Mouse (Mus musculus): ENCODE data around the gene Fitm2. TPM values are rescaled to one million over a fixed set of nuclear protein-coding genes. Genes with fewer than 3 reads are reported as not detected.

The Fitm2 gene
- polyA plus RNA-seq, 1 experiment, result 24.6 TPM

DNA sequence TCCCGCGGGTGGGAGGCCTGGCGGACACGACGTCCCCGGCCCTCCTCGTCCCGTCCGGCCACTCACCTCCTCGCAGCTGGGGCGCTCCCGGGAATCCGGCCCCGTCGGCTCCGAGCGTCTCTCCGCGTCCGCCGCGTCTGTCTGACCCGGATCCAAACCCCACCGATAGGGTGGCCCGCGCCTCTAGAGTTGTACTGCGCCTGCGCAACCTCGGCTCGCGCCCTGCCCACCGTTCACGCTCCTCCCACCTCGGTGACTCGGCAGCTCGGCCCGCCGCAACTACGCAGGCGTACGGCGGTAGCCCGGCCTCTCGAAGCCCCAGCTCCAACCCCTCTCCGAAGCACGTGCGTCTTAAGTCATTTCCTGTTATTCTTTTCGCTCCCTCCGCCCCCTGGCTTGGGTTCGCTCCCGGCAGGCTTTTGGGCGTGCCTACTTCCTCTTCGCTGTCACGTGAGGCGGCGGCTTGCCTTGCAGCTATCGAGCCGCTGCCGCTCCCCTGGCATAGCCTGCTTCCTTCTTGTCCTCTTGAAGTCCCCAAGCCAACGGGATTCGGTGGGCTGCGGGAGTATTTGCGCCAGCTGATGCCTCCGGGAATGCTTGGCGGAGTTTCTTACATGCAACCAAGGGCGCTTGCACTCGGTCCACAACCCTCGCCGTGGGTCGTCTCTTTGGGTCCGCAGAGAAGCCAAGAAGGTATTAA, 52.9 kb downstream of the Fitm2 start:
- Histone ChIP-seq H3ac (ENCODE audit: control insufficient read depth, insufficient read length) (peak overlapping the region; percentile 81), H3K4me2 (ENCODE audit: low read depth) (peak overlapping the region; percentile 87), H3K4me3 (peak overlapping the region; percentile 84), H3K27me3 (ENCODE audit: control insufficient read depth, insufficient read depth, insufficient read length) (no peaks in the 10 kb centered on the region), H3K36me3 (ENCODE audit: control insufficient read depth, insufficient read depth) (peaks cover under 1% of the 10 kb centered on the region), H3K79me2 (ENCODE audit: control insufficient read depth, insufficient read depth) (peaks cover 63% of the 10 kb centered on the region)
- no peak for TF ChIP-seq SRF (IDR thresholded peaks at IDR 0.05; ENCODE audit: control insufficient read depth, insufficient read length, low read depth)
- no peak for TF ChIP-seq REST (IDR thresholded peaks at IDR 0.05; ENCODE audit: insufficient read depth, insufficient read length)
- TF ChIP-seq USF1 (IDR thresholded peaks at IDR 0.05; ENCODE audit: low read depth), result peak; percentile 94
- no peak for TF ChIP-seq TCF12 (IDR thresholded peaks at IDR 0.05; ENCODE audit: insufficient read depth, poor library complexity, severe bottlenecking)
- TF ChIP-seq POLR2A (IDR thresholded peaks at IDR 0.05; ENCODE audit: insufficient read length, low read depth), result peak; percentile 85
- TF ChIP-seq MYOG (IDR thresholded peaks at IDR 0.05; ENCODE audit: control insufficient read depth in 1 of 3, insufficient read depth in 1 of 3, insufficient read length in 2 of 3, low read depth in 2 of 3), result peak in 1 of 3 experiments; percentile 20
- TF ChIP-seq POLR2AphosphoS2 (IDR thresholded peaks at IDR 0.05; ENCODE audit: insufficient read length, low read depth), result peak; percentile 92
- TF ChIP-seq E2F4 (IDR thresholded peaks at IDR 0.05; ENCODE audit: insufficient read depth), result peak; percentile 9
- TF ChIP-seq CEBPB (IDR thresholded peaks at IDR 0.05; ENCODE audit: insufficient read depth, poor library complexity, severe bottlenecking), result no peak
- TF ChIP-seq MYOD1 (IDR thresholded peaks at IDR 0.05; ENCODE audit: control insufficient read depth in 1 of 3, insufficient read length in 2 of 3, low read depth in 2 of 3), result no peak
- TF ChIP-seq TCF3 (IDR thresholded peaks at IDR 0.05; ENCODE audit: insufficient read length, low read depth), result no peak
- peak; percentile 52 for TF ChIP-seq MAX (IDR thresholded peaks at IDR 0.05; ENCODE audit: low read depth)

GRCm38 (mm10) chr2:163418841-163419345, 53.5 kb downstream of the Fitm2 start:
- Histone ChIP-seq H3K27me3 (ENCODE audit: control insufficient read depth, insufficient read depth, insufficient read length) (no peaks in the 10 kb centered on the region), H3K4me2 (ENCODE audit: low read depth) (peak overlapping the region; percentile 93), H3K79me2 (ENCODE audit: control insufficient read depth, insufficient read depth) (peaks cover 68% of the 10 kb centered on the region), H3K4me3 (peak overlapping the region; percentile 84), H3ac (ENCODE audit: control insufficient read depth, insufficient read length) (peak overlapping the region; percentile 81), H3K36me3 (ENCODE audit: control insufficient read depth, insufficient read depth) (peaks cover 6% of the 10 kb centered on the region)
- TF ChIP-seq POLR2AphosphoS2 (IDR thresholded peaks at IDR 0.05; ENCODE audit: insufficient read length, low read depth) (no peak), TCF3 (IDR thresholded peaks at IDR 0.05; ENCODE audit: insufficient read length, low read depth) (no peak), SRF (IDR thresholded peaks at IDR 0.05; ENCODE audit: control insufficient read depth, insufficient read length, low read depth) (no peak), MAX (IDR thresholded peaks at IDR 0.05; ENCODE audit: low read depth) (no peak), CEBPB (IDR thresholded peaks at IDR 0.05; ENCODE audit: insufficient read depth, poor library complexity, severe bottlenecking) (no peak), MYOG (IDR thresholded peaks at IDR 0.05; ENCODE audit: control insufficient read depth in 1 of 3, insufficient read depth in 1 of 3, insufficient read length in 2 of 3, low read depth in 2 of 3) (no peak), MYOD1 (IDR thresholded peaks at IDR 0.05; ENCODE audit: control insufficient read depth in 1 of 3, insufficient read length in 2 of 3, low read depth in 2 of 3) (no peak), REST (IDR thresholded peaks at IDR 0.05; ENCODE audit: insufficient read depth, insufficient read length) (no peak), E2F4 (IDR thresholded peaks at IDR 0.05; ENCODE audit: insufficient read depth) (no peak), POLR2A (IDR thresholded peaks at IDR 0.05; ENCODE audit: insufficient read length, low read depth) (no peak), TCF12 (IDR thresholded peaks at IDR 0.05; ENCODE audit: insufficient read depth, poor library complexity, severe bottlenecking) (no peak)

DNA sequence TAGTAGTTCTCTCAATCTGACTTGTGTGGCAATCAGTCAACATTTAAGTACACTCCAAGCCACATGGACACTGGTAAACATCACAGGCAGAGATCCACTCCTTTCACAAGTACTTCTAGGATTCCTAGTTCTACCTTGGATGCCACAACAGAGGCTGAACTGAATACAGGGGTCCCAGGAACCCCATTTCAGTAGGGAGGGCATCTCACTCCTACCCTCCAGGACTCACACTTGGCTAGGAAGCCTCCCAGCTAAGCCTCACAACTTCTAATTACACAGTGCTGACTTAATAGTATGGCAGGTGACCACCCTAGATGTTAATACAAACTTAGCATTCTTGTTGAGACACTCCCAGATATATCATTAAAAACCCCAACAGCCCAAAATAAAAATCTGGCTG, 54.6 kb downstream of the Fitm2 start:
- H3K36me3 ChIP-seq (ENCODE audit: control insufficient read depth, insufficient read depth), result peaks cover 11% of the 10 kb centered on the region
- H3ac ChIP-seq (ENCODE audit: control insufficient read depth, insufficient read length), result no peak overlapping the region
- H3K4me3 ChIP-seq, result peak overlapping the region; percentile 84
- H3K4me2 ChIP-seq (ENCODE audit: low read depth), result peak overlapping the region; percentile 93
- peaks cover 71% of the 10 kb centered on the region for H3K79me2 ChIP-seq (ENCODE audit: control insufficient read depth, insufficient read depth)
- no peak for TF ChIP-seq E2F4 (IDR thresholded peaks at IDR 0.05; ENCODE audit: insufficient read depth)
- no peak for TF ChIP-seq MAX (IDR thresholded peaks at IDR 0.05; ENCODE audit: low read depth)
- TF ChIP-seq USF1 (IDR thresholded peaks at IDR 0.05; ENCODE audit: low read depth), result no peak
- TF ChIP-seq CEBPB (IDR thresholded peaks at IDR 0.05; ENCODE audit: insufficient read depth, poor library complexity, severe bottlenecking), result no peak
- no peak for TF ChIP-seq TCF12 (IDR thresholded peaks at IDR 0.05; ENCODE audit: insufficient read depth, poor library complexity, severe bottlenecking)
- TF ChIP-seq TCF3 (IDR thresholded peaks at IDR 0.05; ENCODE audit: insufficient read length, low read depth), result no peak
- no peak for TF ChIP-seq POLR2AphosphoS2 (IDR thresholded peaks at IDR 0.05; ENCODE audit: insufficient read length, low read depth)
- no peak for TF ChIP-seq REST (IDR thresholded peaks at IDR 0.05; ENCODE audit: insufficient read depth, insufficient read length)
- no peak for TF ChIP-seq MYOG (IDR thresholded peaks at IDR 0.05; ENCODE audit: control insufficient read depth in 1 of 3, insufficient read depth in 1 of 3, insufficient read length in 2 of 3, low read depth in 2 of 3)
- TF ChIP-seq POLR2A (IDR thresholded peaks at IDR 0.05; ENCODE audit: insufficient read length, low read depth), result no peak
- no peak for TF ChIP-seq MYOD1 (IDR thresholded peaks at IDR 0.05; ENCODE audit: control insufficient read depth in 1 of 3, insufficient read length in 2 of 3, low read depth in 2 of 3)
- TF ChIP-seq SRF (IDR thresholded peaks at IDR 0.05; ENCODE audit: control insufficient read depth, insufficient read length, low read depth), result no peak
- H3K27me3 ChIP-seq (ENCODE audit: control insufficient read depth, insufficient read depth, insufficient read length), result no peaks in the 10 kb centered on the region

DNA sequence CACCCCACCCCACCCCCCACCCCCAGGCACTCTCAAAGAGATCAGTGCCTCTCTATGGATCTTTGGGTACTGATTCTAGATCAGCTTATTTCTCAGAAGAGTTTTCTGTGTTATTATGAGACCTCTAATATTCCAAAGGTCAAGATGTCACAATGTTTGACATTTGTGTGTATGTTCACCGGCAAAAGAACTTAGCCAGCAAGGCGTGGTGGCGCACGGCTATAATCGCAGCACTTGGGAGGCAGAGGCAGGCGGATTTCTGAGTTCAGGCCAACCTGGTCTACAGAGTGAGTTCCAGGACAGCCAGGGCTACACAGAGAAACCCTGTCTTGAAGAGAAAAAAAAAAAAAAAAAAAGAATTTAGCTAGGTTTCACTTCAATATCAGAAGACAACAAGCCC, 55.4 kb downstream of the Fitm2 start:
- H3K4me3 ChIP-seq, result peak overlapping the region; percentile 84
- H3K36me3 ChIP-seq (ENCODE audit: control insufficient read depth, insufficient read depth), result peaks cover 11% of the 10 kb centered on the region
- no peak overlapping the region for H3ac ChIP-seq (ENCODE audit: control insufficient read depth, insufficient read length)
- TF ChIP-seq POLR2AphosphoS2 (IDR thresholded peaks at IDR 0.05; ENCODE audit: insufficient read length, low read depth), result no peak
- TF ChIP-seq MYOG (IDR thresholded peaks at IDR 0.05; ENCODE audit: control insufficient read depth in 1 of 3, insufficient read depth in 1 of 3, insufficient read length in 2 of 3, low read depth in 2 of 3), result no peak
- TF ChIP-seq USF1 (IDR thresholded peaks at IDR 0.05; ENCODE audit: low read depth), result no peak
- TF ChIP-seq TCF3 (IDR thresholded peaks at IDR 0.05; ENCODE audit: insufficient read length, low read depth), result no peak
- no peak for TF ChIP-seq E2F4 (IDR thresholded peaks at IDR 0.05; ENCODE audit: insufficient read depth)
- no peak for TF ChIP-seq MAX (IDR thresholded peaks at IDR 0.05; ENCODE audit: low read depth)
- TF ChIP-seq REST (IDR thresholded peaks at IDR 0.05; ENCODE audit: insufficient read depth, insufficient read length), result no peak
- no peak for TF ChIP-seq CEBPB (IDR thresholded peaks at IDR 0.05; ENCODE audit: insufficient read depth, poor library complexity, severe bottlenecking)
- no peak for TF ChIP-seq POLR2A (IDR thresholded peaks at IDR 0.05; ENCODE audit: insufficient read length, low read depth)
- no peak for TF ChIP-seq MYOD1 (IDR thresholded peaks at IDR 0.05; ENCODE audit: control insufficient read depth in 1 of 3, insufficient read length in 2 of 3, low read depth in 2 of 3)
- TF ChIP-seq TCF12 (IDR thresholded peaks at IDR 0.05; ENCODE audit: insufficient read depth, poor library complexity, severe bottlenecking), result no peak
- no peak for TF ChIP-seq SRF (IDR thresholded peaks at IDR 0.05; ENCODE audit: control insufficient read depth, insufficient read length, low read depth)
- no peak overlapping the region for H3K4me2 ChIP-seq (ENCODE audit: low read depth)
- H3K27me3 ChIP-seq (ENCODE audit: control insufficient read depth, insufficient read depth, insufficient read length), result no peaks in the 10 kb centered on the region
- peaks cover 78% of the 10 kb centered on the region for H3K79me2 ChIP-seq (ENCODE audit: control insufficient read depth, insufficient read depth)

Other genes starting within 250 kb of the Fitm2 start
- gene Jph2, start 74.6 kb downstream of the Fitm2 start, polyA plus RNA-seq (2012; fragmentation: generic; extraction: Trizol), result 217 TPM
- gene Oser1, start 47.9 kb downstream of the Fitm2 start, polyA plus RNA-seq (2012; fragmentation: generic; extraction: Trizol), result 30.3 TPM
- gene Gdap1l1, start 34.2 kb downstream of the Fitm2 start, polyA plus RNA-seq (2012; fragmentation: generic; extraction: Trizol), result 0.43 TPM
- 44.0 TPM for gene R3hdml, start 19.7 kb upstream of the Fitm2 start, polyA plus RNA-seq (2012; fragmentation: generic; extraction: Trizol)
- gene Hnf4a, start 34.2 kb upstream of the Fitm2 start, polyA plus RNA-seq (2012; fragmentation: generic; extraction: Trizol), result not detected
- gene Ttpal, start 129.7 kb upstream of the Fitm2 start, polyA plus RNA-seq (2012; fragmentation: generic; extraction: Trizol), result 20.2 TPM
- 88.9 TPM for gene Serinc3, start 172.5 kb upstream of the Fitm2 start, polyA plus RNA-seq (2012; fragmentation: generic; extraction: Trizol)
- gene Pkig, start 185.8 kb upstream of the Fitm2 start, polyA plus RNA-seq (2012; fragmentation: generic; extraction: Trizol), result 799 TPM

All from myocyte (in vitro differentiated cells).